Mouse (Mus musculus) left cerebral cortex, postnatal 25 days (tissue): ENCODE measurements around the gene BC024978. TPM values are rescaled to one million over a fixed set of nuclear protein-coding genes. Genes with fewer than 3 reads are reported as not detected.

Source experiments
- DNase-seq, 2 experiments: peaks; one replicate each; pipeline ENCODE4 v3.0.0; 2022; ENCODE audit warnings: low spot score in 2 of 2, mixed read lengths in 1 of 2
- intact Hi-C: fragments of 180-260 bp; cut with DNase I; formaldehyde crosslinking; loops from one replicate; pipeline ENCODE4 v1.15.1; 2025
- total RNA-seq, 2 experiments: library from RNA; stranded (reverse); gene quantifications; 2 replicates each; pipeline ENCODE4 v1.2.3; 2021

The BC024978 gene
- total RNA-seq, 2 experiments from 2014 or later = 21.0 to 25.2 TPM

DNA sequence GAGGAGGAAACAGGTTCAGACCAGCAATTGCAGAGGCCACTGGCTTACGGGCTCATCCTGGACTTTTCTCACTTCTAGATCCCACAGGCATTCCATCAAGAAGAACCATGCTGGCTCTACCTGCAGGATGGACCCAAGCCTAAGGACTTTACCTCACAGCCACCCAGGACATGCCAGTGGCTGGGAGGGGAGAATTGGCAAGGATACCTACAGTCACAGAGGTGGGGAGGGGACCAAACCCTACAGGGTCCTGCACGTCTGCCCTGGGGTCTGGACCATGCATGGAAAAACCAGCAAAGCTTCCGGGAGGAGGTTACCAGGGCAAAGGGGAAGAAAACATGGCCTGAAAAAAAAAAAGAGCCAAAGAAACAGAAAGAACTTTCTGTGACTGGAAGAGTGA is 24.6 kb upstream of the BC024978 start:
- no peak for DNase-seq
- intact Hi-C loops = no loop called here

DNA sequence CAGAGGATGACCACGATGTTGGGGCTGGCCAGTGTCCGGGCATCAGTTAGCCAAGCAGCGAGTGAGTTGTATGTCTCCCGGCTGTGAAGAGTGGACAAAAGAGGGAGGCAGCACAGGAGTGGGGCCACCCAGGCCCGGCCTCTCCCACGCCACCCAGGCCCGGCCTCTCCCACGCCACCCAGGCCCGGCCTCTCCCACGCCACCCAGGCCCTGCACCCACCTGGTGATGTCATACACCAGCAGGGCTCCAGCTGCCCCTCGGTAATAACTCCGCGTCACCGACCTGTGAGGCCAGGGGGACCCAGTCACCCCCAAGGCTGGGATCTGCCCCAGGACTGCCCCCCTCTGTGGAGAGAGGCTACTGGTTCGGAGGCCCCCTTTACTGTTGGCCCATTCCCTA is 21.1 kb upstream of the BC024978 start:
- intact Hi-C loops = no loop called here

DNA sequence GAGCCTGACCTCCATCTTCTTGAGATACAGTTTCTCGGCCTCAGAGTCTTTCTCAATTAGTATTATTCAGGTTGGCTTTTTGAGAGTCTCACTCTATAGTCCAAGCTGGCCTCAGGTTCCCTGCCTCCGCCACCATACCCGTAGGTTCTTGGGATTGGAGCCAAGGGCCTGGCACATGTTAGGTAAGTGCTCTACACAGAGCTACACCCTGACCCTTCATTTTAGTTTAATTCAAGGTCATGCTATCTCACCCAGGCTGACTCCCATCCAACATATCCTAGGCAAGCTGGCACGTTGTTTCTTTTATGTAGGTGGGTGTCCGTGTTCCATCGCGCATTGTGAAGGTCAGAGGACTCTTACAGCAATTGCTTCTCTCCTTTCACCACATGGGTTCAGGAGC is 20.7 kb upstream of the BC024978 start:
- DNase-seq = no peak
- intact Hi-C loops = no loop called here

More for the DNA sequence above, 21.1 kb upstream of the BC024978 start:
- no peak for DNase-seq

- intact Hi-C loops = loop anchor here (1.0 to 2.0 kb wide), 2 partner anchors 17 to 54 kb away; partner anchors contain the start of gene BC024978
- no peak for DNase-seq
These were observed 17.6 kb upstream of the BC024978 start for GRCm38 (mm10) chr7:27177942-27178323.

DNA sequence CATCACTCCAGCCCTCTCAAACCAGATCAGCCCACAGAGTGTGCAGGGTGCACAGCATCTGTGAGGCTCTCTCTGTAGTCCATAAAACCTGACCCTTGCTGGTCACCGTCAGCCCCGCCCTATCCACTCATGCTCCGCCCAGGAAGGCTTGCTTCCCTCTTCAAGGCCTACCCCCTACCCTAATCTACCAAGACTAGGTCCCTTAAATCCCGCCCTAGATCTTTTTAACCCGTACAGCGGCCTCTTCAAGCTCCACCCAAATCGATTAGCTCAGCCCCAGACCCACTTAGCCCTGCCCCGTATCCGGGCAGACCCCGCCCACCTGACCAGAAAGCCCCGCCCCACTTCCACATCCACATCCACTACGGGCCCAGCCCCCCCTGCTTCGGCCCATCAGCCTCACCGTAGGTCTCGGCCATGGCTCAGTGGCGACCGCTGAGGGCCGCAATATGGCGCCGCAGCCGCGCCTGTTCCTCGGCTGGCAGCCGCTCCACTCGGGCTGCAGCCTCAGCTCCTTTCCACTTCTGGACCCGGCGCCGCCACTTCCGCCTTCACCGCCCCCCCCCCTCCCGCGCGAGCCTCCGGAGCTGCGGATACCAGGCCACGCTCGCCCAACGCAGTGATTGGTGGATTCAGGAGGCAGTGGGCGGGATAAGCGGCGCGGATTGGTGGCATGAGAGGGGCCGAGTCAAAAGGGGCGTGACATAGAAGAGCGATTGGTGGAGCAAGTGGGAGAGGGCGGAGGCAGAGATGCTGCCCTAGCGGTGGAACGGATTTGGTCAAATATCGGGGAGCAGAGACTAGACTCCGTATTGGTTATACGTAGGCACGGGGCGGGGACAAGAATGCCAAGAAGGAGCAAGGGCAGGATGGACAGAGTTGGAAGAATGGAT is 17.0 kb upstream of the BC024978 start, which contains the start of gene Rab4b:
TSS of gene Rab4b (minus strand) at position 573 of the 893 bp plus-strand sequence.
- peak; percentile 99 to 100 for DNase-seq
- intact Hi-C loops = loop anchor here (1.0 to 2.0 kb wide), 2 partner anchors 16 to 54 kb away; partner anchors contain the start of gene BC024978

DNA sequence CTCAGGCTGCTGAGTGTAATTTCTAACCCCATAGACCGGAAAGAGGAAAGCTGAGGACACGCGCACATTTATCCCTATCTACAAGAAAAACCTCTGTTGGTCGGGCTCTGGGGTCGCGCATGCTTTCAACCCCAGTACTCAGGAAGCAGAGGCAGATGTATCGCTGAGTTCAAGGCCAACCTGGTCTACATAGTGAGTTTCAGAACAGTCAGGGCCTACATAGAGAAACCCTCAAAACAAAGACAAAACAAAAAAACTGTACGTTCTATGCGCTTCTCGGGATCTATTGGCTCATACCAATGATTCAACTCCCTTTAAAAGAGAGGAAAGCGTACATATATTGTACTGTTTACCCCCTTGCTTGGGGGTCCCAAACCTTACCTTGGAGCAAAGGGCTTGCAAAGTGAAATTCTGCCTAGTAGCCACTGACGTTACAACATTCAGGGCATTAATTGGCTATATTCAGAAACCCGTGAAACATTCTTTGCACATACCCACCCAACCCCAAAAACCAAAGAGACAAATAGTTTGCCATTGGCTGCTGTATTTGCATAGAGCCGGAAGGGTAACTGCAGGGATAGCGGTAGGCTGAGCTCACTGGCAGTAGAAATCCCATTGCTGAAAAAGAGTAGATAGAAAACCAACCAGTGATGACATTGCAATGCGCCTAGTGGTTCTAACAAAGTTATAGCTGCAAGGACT is 16.2 kb upstream of the BC024978 start:
- no peak for DNase-seq
- intact Hi-C loops = loop anchor here (2.0 kb wide), 1 partner anchor 15 kb away; the partner anchor contains the start of gene BC024978

DNA sequence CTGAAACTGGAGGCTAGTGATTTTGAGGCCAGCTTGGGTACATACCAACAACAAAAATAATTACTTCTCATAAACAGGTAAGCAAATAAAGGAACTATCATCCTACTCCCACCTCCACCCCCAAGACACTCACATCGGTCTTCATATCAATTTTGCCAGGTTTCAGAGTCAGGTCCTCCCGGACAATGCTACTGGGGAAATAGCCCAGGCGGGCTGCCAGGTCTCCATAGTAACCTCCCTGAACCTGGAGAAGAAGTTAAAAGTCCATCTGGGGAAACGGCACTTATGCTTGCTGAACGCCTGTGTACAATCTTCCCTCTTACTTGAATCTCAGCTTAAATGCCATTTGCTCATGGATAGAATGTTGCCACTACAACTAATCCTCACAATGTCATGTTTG is 15.5 kb upstream of the BC024978 start:
- intact Hi-C loops = no loop called here
- no peak for DNase-seq

DNA sequence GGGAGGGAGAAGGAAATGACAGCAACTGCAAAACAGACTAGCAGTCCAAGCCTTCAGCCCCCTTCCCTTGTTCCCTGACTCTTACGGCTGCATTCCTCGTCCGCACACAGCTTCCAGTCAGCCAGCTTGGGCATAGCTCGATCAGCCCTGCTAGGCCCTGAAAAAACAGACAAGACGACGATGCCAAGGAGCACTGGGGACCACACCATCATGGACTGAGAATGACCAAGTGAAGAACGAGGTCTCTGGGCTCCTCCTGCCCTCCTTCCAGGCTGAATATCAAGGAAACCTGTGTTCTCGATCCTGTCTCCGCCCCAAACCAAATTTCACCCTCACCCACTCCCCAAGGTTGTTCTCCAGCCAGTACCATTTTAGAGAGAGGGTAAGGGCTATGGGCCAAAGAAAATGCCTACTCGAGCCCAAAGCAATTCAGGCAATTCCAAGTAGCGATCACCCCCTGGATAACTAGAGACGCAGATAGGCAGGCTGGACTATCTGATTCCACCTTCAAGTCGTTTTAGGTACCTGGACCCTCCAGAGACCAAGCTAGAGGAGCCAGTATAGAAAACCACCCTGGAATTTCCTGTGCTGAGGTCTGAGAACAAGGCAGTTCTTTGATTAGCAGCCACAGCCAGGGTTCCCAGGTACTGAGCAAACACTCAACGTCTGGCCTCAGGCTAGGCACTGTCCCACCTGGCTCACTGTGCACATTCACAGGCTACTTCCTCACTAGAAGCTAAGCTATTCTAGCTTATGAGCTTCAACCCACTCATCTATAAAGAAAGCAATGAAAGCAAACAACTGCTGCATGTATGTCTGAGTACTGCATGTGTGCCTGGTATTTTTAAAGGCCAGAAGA is 14.5 kb upstream of the BC024978 start, which contains the start of the genes Gm21983 and Mia:
TSS of gene Gm21983 (minus strand) at position 250 of the 859 bp plus-strand sequence.
TSS of gene Mia (minus strand) at position 321 of the 859 bp plus-strand sequence.
- intact Hi-C loops = no loop called here
- no peak for DNase-seq

- DNase-seq = no peak
- intact Hi-C loops = no loop called here
These were observed 13.1 kb upstream of the BC024978 start for GRCm38 (mm10) chr7:27182498-27182897.

DNA sequence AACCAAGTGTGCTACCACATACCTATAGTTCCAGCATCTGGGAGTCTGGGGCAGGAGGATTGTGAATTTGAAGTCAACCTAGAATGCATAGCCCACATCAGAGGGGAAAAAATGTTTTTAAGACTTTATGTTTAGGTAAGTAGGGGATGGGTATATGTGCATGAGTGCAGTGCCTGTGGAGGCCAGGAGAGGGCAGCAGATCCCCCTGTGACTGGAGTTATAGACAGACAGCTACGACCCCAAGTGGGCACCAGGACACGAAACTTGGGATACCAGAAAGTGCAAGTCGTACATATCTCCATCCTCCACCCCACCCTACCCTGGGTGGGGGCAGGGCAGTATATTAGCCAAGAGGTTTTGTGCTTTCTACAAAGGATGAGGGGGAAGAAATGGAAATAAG is 10.6 kb upstream of the BC024978 start:
- no peak for DNase-seq
- intact Hi-C loops = no loop called here

DNA sequence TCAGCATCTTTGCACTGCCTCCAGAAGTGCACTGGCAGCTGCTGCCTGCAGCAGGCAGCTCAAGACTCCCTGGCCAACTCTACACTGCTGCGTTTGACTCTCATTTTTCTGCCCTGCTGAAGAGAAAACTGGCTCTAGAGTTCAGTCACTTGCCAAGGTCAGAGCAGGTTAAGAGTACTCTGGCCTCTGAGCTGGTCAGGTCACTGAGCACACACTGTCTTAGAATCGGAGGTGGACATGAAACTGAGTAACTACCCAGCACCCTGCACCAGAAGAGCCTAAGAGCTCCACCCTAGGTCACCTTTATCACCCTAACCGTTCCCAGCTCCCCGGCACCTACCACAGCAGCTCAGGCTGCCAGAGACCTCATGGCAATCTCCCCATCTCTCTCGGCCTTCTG is 9.6 kb upstream of the BC024978 start:
- DNase-seq = no peak
- intact Hi-C loops = no loop called here

DNA sequence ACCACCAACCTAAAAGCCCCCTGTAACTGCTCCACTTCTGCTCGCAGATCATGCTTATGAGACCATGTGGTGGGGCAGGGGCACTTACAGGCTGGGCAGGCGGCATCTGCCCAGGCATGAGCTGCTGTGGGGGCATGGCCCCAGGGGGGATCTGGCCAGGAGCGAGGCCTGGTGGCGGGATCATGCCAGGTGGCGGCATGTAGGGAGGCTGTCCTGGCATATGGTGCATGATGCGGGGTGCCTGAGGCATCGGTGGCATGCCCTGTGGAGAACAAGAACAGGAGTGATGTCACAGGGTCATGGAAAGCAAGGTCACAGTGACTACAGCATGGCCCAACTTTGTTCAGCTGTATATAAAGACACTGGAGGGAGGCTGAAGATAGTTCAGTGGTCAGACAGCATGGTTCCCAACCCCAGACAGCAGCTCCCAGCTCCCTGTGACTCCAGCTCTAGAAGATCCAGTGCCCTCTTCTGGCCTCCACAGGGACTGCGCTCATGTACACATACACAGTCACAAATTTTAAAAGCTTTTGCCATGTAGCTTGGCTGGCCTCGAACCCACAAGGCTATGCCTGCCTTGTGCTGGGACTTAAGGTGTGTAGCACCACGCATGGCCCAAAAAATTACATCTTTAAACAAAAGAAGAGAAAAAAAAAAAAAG is 6.2 kb upstream of the BC024978 start:
- DNase-seq = no peak
- intact Hi-C loops = no loop called here

DNA sequence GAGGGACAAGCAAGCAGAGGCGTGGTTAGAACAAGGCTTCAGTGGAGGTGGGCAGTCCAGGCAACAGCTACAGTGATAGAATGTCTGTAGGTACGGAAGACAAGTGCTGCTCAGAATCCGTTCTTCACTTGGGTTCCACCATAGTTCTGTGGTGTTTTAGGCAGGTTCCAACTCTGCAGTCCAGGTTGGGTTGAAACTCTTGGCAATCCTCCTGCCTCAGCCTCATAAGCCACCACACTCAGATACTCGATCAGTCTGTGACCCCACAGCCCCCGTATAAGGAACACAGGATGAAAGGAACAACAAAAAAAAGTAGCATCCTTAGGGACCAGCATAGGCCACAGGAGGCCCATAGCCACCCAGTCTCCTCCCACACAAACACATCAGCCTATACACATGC is 3.1 kb upstream of the BC024978 start:
- no peak for DNase-seq
- intact Hi-C loops = no loop called here

DNA sequence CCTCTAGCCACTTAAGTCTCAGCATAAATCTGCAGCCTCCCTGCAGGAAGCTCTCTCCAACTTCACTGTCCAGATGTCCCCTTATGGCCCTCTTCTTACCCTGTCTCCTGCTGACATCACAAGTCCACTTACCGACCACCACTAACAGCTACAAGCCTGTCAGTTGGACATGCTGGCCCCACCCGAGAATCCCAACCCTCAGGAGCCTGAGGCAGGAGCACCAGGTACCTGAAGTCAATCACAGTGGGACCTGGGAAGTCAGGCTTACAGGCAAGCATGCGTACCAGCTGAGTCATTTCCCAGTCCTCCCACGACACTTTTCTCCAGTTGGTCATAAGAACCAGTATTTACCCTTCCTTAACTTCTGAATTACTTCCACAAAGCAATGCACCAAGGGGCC is 1.9 kb upstream of the BC024978 start:
- DNase-seq = no peak
- intact Hi-C loops = loop anchor here (2.0 kb wide), 1 partner anchor 15 kb away; the partner anchor contains the start of gene Rab4b

DNA sequence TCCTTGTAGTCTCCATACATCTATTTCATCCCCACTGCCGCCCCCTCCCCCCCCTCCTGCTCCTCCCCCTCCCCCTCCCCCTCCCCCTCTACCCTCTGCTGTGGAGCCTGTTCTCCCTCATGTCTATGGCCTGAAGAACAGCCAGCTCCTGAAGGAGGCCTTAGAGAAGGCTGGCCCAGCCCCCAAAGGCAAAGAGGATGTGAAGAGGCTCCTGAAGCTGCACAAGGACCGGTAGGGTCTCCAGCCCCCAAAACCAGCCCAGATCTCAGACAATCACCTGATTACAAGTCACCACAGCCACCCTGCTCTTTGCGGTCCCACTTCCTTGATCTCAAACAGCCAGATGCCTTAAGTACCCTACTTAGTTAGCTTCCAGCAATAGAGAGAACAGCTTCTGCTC is 1.6 kb downstream of the BC024978 start:
- intact Hi-C loops = loop anchor here (2.0 to 5.0 kb wide), 2 partner anchors 32 to 60 kb away; partner anchors contain the start of genes Itpkc and Numbl
- DNase-seq = no peak

DNA sequence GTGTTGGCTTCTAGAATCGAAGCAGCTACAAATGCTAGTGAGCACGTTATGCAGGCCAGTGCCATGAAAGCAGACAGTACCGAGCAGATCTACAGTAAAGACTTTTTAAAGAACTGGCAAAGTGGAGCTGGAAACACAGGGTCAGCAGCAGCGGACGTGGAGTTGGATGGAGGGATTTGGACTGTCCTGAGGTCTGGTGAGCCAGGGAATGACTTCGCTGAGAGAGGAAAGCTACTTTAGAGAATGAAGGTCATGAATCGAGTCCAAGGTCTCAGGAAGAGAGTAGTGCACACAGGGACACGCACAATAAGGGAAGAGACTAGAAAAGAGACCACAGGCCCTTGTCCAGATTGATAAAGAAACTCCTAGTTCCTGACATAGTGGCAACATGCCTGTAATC is 2.1 kb downstream of the BC024978 start:
- intact Hi-C loops = loop anchor here (2.0 to 5.0 kb wide), 2 partner anchors 31 to 60 kb away; partner anchors contain the start of genes Itpkc and Numbl
- no peak for DNase-seq

DNA sequence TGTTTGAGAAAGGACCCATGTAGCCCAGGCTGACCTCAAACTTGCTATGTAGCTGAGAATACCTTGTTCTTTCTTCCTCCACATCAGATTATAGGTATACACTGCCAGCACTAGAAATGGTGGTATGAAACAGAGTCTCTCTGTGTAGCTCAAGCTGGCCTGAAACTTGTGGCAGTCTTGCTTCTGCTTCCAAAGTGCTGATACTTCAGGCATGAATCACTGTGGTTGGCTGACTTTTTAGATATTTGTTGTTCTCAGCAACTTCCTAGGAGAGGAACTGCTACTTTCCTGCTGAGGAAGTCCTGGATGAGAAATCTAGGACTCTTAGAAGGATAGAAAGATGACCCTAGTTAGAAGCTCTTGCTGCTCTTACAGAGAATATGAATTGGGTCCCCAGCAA is 2.8 kb downstream of the BC024978 start:
- DNase-seq = no peak
- intact Hi-C loops = loop anchor here (5.0 kb wide), 1 partner anchor 59 kb away; the partner anchor contains the start of gene Numbl

GRCm38 (mm10) chr7:27198779-27199178 is 3.2 kb downstream of the BC024978 start:
- intact Hi-C loops = loop anchor here (5.0 kb wide), 1 partner anchor 59 kb away; the partner anchor contains the start of gene Numbl

More at GRCm38 (mm10) chr7:27198779-27199178, 3.2 kb downstream of the BC024978 start:
- no peak for DNase-seq
